7 mouse cellular contexts compared by ENCODE assay signal in the genomic region with DNA sequence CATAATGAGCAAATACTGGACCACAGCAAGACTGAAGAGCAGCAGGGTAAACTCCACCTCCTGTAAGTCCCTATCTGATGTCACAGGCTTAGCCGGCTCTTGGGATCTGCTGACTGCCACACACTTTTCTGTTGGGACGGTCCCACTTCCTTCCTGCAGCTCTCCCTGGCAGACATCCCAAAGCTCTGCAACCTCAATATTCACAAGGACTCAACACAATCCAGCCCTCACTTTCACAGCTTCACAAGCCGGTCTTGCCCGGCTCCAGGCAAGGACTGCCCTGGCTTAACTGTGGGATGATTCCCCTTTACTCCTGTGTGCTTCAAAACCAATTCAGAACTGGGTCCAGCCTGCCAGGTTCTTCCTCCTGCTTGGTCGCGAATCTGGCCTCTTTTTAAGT. TPM values are rescaled to one million over a fixed set of nuclear protein-coding genes. Genes with fewer than 3 reads are reported as not detected.
A peak's percentile ranks its signal among the peaks of the same experiment; 100 is the strongest.
DNase-seq lines count a peak whose midpoint lies in the region; ATAC-seq lines count a peak whose summit lies in the region.

No protein-coding gene starts in this region.

- H3K4me3 ChIP-seq in heart, embryonic 15.5 days = no peak overlapping the region
- no peak overlapping the region for H3K4me3 ChIP-seq in liver, embryonic 13.5 days (replicated peaks)

- DNase-seq in 416B (ENCODE audit: low read depth) = peak; percentile 30
- peak; percentile 43 for DNase-seq in adipocyte (ENCODE audit: low spot score)
- DNase-seq in liver, embryonic 13.5 days = no peak
- no peak for DNase-seq in thymus, postnatal 25 days
- DNase-seq in T-cell, adult 2 months (ENCODE audit: low spot score) = no peak

- H3K27me3 ChIP-seq in heart, embryonic 15.5 days = no peaks in the 10 kb centered on the region
- no peaks in the 10 kb centered on the region for H3K27me3 ChIP-seq in liver, embryonic 13.5 days

- H3K9ac ChIP-seq in heart, embryonic 15.5 days = 0 out of 2 replicates have a peak overlapping the region, but pooled peaks have one; percentile 12
- H3K9ac ChIP-seq in liver, embryonic 13.5 days = no peak overlapping the region; the same call in 1 of the 2 replicates

- peak overlapping the region; percentile 85 for H3K27ac ChIP-seq in heart, embryonic 15.5 days
- peak overlapping the region; percentile 4; the same call in 1 of the 2 replicates for H3K27ac ChIP-seq in liver, embryonic 13.5 days

- ATAC-seq in heart, embryonic 15.5 days (replicated peaks; ENCODE audit: insufficient number of reproducible peaks, insufficient read depth, low FRiP score, low read depth) = peak; percentile 85; the same call in 1 of the 2 replicates
- ATAC-seq in liver, embryonic 13.5 days (ENCODE audit: low read depth) = peak; percentile 33
- no peak for ATAC-seq in erythroblast, adult 5-6 weeks (replicated peaks; ENCODE audit: low FRiP score, poor library complexity, severe bottlenecking)

- H3K9me3 ChIP-seq in heart, embryonic 15.5 days (replicated peaks) = no peaks in the 10 kb centered on the region
- no peaks in the 10 kb centered on the region for H3K9me3 ChIP-seq in liver, embryonic 13.5 days (replicated peaks)

- no peaks in the 10 kb centered on the region for H3K36me3 ChIP-seq in heart, embryonic 15.5 days
- H3K36me3 ChIP-seq in liver, embryonic 13.5 days = peaks cover 33% of the 10 kb centered on the region

- peak overlapping the region; percentile 47 for H3K4me2 ChIP-seq in heart, embryonic 15.5 days
- no peak overlapping the region for H3K4me2 ChIP-seq in liver, embryonic 13.5 days

- 13% methylated on average over 6 of the region's 6 CpGs for WGBS in heart, embryonic 15.5 days
- 34% methylated on average over 6 of the region's 6 CpGs for WGBS in liver, embryonic 13.5 days (ENCODE audit: insufficient replicate concordance)

- peaks cover 30% of the 10 kb centered on the region for H3K4me1 ChIP-seq in heart, embryonic 15.5 days (replicated peaks)
- peaks cover 49% of the 10 kb centered on the region for H3K4me1 ChIP-seq in liver, embryonic 13.5 days (replicated peaks)

RNA-seq across cellular contexts. Expression of a gene that starts 21.1 kb away (rescaled TPM):
- polyA plus RNA-seq in heart, embryonic 15.5 days (2015; fragmentation: Nextera tagmentation; extraction: Ambion mirVana) = 41.7 and 44.9 TPM in 2 replicates
- polyA plus RNA-seq in liver, embryonic 13.5 days (2015; fragmentation: Nextera tagmentation; extraction: Ambion mirVana) = 51.3 and 55.5 TPM in 2 replicates
- 520 and 561 TPM in 2 replicates for total RNA-seq in erythroblast, adult 5-6 weeks (2015; ENCODE audit: low replicate concordance)
- total RNA-seq in erythroblast, adult 5-6 weeks (2017; ENCODE audit: low replicate concordance) = 882 and 1,043 TPM in 2 replicates

RNA-seq across cellular contexts. Expression of a gene that starts 23.9 kb away (rescaled TPM):
- 0.21 and 0.22 TPM in 2 replicates for polyA plus RNA-seq in heart, embryonic 15.5 days (2015; fragmentation: Nextera tagmentation; extraction: Ambion mirVana)
- polyA plus RNA-seq in liver, embryonic 13.5 days (2015; fragmentation: Nextera tagmentation; extraction: Ambion mirVana) = 0.09 and 0.10 TPM in 2 replicates
- total RNA-seq in erythroblast, adult 5-6 weeks (2015; ENCODE audit: low replicate concordance) = not detected in 2 replicates
- total RNA-seq in erythroblast, adult 5-6 weeks (2017; ENCODE audit: low replicate concordance) = 0.09 and 2.2 TPM in 2 replicates

RNA-seq across cellular contexts. Expression of a gene that starts 46.5 kb away (rescaled TPM):
- 37.8 and 45.5 TPM in 2 replicates for polyA plus RNA-seq in heart, embryonic 15.5 days (2015; fragmentation: Nextera tagmentation; extraction: Ambion mirVana)
- polyA plus RNA-seq in liver, embryonic 13.5 days (2015; fragmentation: Nextera tagmentation; extraction: Ambion mirVana) = 48.8 and 51.9 TPM in 2 replicates
- 89.2 and 183 TPM in 2 replicates for total RNA-seq in erythroblast, adult 5-6 weeks (2015; ENCODE audit: low replicate concordance)
- total RNA-seq in erythroblast, adult 5-6 weeks (2017; ENCODE audit: low replicate concordance) = 48.5 and 162 TPM in 2 replicates

Comparison
In these comparisons a context has a peak if more than half of its experiments do, and no peak if none do; other contexts are left out.
1. DNase-seq: peak in 416B (single experiment) and adipocyte (single experiment); none in liver, embryonic 13.5 days (single experiment), thymus, postnatal 25 days (single experiment) and T-cell, adult 2 months (single experiment).